Mouse (Mus musculus) E14TG2a.4 (cell line): ENCODE measurements around the gene Psmb7.

ENCODE experiments used
- CTCF ChIP-seq: conservative IDR thresholded peaks from 2 replicates; pipeline ENCODE4 v1.5.1; 2014; ENCODE audit warnings: low read length
- POU5F1 ChIP-seq: IDR thresholded peaks from 2 replicates; pipeline ENCODE4 v1.6.1; 2014; ENCODE audit warnings: low read length, borderline replicate concordance

- no peak for TF ChIP-seq CTCF
- no peak for TF ChIP-seq POU5F1
These were observed 39.2 kb upstream of the Psmb7 start for GRCm38 (mm10) chr2:38683083-38683482.
